8 mouse cellular contexts compared by ENCODE assay signal in the genomic region with DNA sequence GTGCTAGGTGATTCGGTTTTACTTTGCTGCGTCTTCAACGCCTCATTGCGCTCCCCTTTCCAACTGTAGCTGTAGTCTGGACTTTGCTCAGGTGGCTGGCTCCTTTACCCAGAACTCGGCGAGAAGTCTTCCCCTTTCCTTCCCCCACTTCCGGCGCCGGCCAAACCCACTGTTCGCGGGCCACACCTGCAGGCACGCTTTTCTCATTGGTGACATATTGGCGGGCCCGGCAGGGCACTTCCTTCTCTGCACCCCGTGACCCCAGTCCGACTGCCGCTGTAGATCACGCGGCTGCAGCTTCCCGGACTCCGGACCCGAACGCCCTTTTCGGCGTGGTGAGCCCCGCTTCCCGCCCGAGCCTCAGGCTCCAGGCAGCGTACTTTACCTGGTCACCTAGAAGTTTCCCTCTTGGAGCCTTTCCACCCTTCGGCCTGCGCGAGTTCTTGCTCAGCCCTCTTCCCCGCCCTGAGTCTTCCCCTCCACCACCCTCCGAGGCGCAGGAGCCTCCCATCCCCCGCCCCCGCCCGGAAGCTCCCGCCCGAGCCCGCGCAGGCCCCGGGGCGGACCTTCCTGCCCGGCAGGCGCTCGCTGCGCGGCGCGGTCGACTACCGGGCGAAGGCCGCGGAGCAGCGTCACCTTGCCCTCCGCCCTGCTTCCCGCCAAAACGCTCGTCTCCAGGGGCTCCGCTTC. TPM values are rescaled to one million over a fixed set of nuclear protein-coding genes. Genes with fewer than 3 reads are reported as not detected.
DNase-seq lines count a peak whose midpoint lies in the region; ATAC-seq lines count a peak whose summit lies in the region.

No protein-coding gene starts in this region.

- H3K4me3 ChIP-seq in forebrain, embryonic 16.5 days (replicated peaks; ENCODE audit: low read length) = peak overlapping the region; percentile 70

- under 1% methylated on average over 60 of the region's 62 CpGs for WGBS in forebrain, embryonic 16.5 days
- WGBS in large intestine, adult 2 months = under 1% methylated on average over 62 of the region's 62 CpGs

- no peaks in the 10 kb centered on the region for H3K27me3 ChIP-seq in forebrain, embryonic 16.5 days (replicated peaks; ENCODE audit: control insufficient read depth, insufficient read depth, low read length)

- H3K4me1 ChIP-seq in forebrain, embryonic 16.5 days (replicated peaks; ENCODE audit: control insufficient read depth, insufficient read depth, low read length) = peaks cover 24% of the 10 kb centered on the region

- peak overlapping the region; percentile 79 for H3K27ac ChIP-seq in forebrain, embryonic 16.5 days (ENCODE audit: low read length)

- H3K9me3 ChIP-seq in forebrain, embryonic 16.5 days (ENCODE audit: control insufficient read depth, low read length) = no peaks in the 10 kb centered on the region

- peak overlapping the region; percentile 71 for H3K9ac ChIP-seq in forebrain, embryonic 16.5 days (replicated peaks; ENCODE audit: low read depth, low read length)

- peak; percentile 75 for DNase-seq in MN1 (ENCODE audit: low spot score)
- DNase-seq in cerebellum, adult 18-20 months = peak; percentile 79 to 83
- DNase-seq in heart, postnatal 25 days (ENCODE audit: low spot score) = peak; percentile 77
- peak; percentile 84 for DNase-seq in large intestine, adult 2 months (ENCODE audit: low read depth, low spot score)
- DNase-seq in lung, postnatal 14 days = peak; percentile 81
- DNase-seq in ovary, postnatal 14 days (ENCODE audit: low spot score) = peak; percentile 57
- peak; percentile 88 to 90 for DNase-seq in thymus, postnatal 10 days (ENCODE audit: low spot score in 2 of 2)

- no peaks in the 10 kb centered on the region for H3K36me3 ChIP-seq in forebrain, embryonic 16.5 days (ENCODE audit: control insufficient read depth, insufficient read depth)

- ATAC-seq in forebrain, embryonic 16.5 days = peak; percentile 89

- intact Hi-C loops in heart, postnatal 25 days (cut with DNase I) = loop anchor here (1.0 to 2.0 kb wide), 2 partner anchors 9 to 36 kb away; no protein-coding TSS in a partner anchor

- H3K4me2 ChIP-seq in forebrain, embryonic 16.5 days (ENCODE audit: low read length) = peak overlapping the region; percentile 77

RNA-seq across cellular contexts. Expression of a gene that starts 16.8 kb away (rescaled TPM):
- polyA plus RNA-seq in forebrain, embryonic 16.5 days (2015; fragmentation: Nextera tagmentation; extraction: Ambion mirVana) = 366 and 411 TPM in 2 replicates
- 100 to 1,000 TPM; 192 to 213 TPM for total RNA-seq in heart, postnatal 25 days (2021)
- polyA plus RNA-seq in large intestine, adult 2 months (2012; rRNA removed) = 166 and 175 TPM in 2 replicates

RNA-seq across cellular contexts. Expression of a gene that starts 20.6 kb away (rescaled TPM):
- 1.5 and 3.5 TPM in 2 replicates for polyA plus RNA-seq in forebrain, embryonic 16.5 days (2015; fragmentation: Nextera tagmentation; extraction: Ambion mirVana)
- not detected for total RNA-seq in heart, postnatal 25 days (2021)
- polyA plus RNA-seq in large intestine, adult 2 months (2012; rRNA removed) = not detected in 2 replicates

RNA-seq across cellular contexts. Expression of a gene that starts 55.0 kb away (rescaled TPM):
- 18.0 and 18.5 TPM in 2 replicates for polyA plus RNA-seq in forebrain, embryonic 16.5 days (2015; fragmentation: Nextera tagmentation; extraction: Ambion mirVana)
- total RNA-seq in heart, postnatal 25 days (2021) = under 1 TPM; 0.16 to 0.25 TPM
- polyA plus RNA-seq in large intestine, adult 2 months (2012; rRNA removed) = 5.2 and 7.8 TPM in 2 replicates

Comparison
In these comparisons a context has a peak if more than half of its experiments do, and no peak if none do; other contexts are left out.
1. Peak in every context shown above with its lines: DNase-seq, ATAC-seq, H3K4me3 ChIP-seq and H3K27ac ChIP-seq.